Mouse (Mus musculus) regulatory T cell (primary cell): Measurements from ENCODE around the gene Ngfr.

Experiments
- in situ Hi-C: fragments of 300-600 bp; cut with MboI, MseI; formaldehyde crosslinking; loops from one replicate; pipeline ENCODE4 v1.15.1; 2025; ENCODE audit warnings: high pct_unique_total_duplicates

The Ngfr gene

GRCm38 (mm10) chr11:95528231-95528630, 59.3 kb downstream of the Ngfr start:
- in situ Hi-C loops = no loop called here

- in situ Hi-C loops = no loop called here
Observed at GRCm38 (mm10) chr11:95527307-95527706, 60.2 kb downstream of the Ngfr start.

GRCm38 (mm10) chr11:95521563-95521962, 66.0 kb downstream of the Ngfr start:
- in situ Hi-C loops = loop anchor here (5.0 to 25.0 kb wide), 2 partner anchors 124 to 259 kb away; partner anchors contain the start of gene Tac4

GRCm38 (mm10) chr11:95520456-95521072, 67.0 kb downstream of the Ngfr start:
- in situ Hi-C loops = loop anchor here (5.0 to 25.0 kb wide), 2 partner anchors 123 to 258 kb away; partner anchors contain the start of gene Tac4

- in situ Hi-C loops = loop anchor here (5.0 to 25.0 kb wide), 3 partner anchors 123 to 398 kb away; partner anchors contain the start of genes Dlx3 and Tac4
Observed at GRCm38 (mm10) chr11:95519996-95520395, 67.5 kb downstream of the Ngfr start.

GRCm38 (mm10) chr11:95519299-95519698, 68.2 kb downstream of the Ngfr start:
- in situ Hi-C loops = loop anchor here (5.0 to 25.0 kb wide), 2 partner anchors 257 to 397 kb away; partner anchors contain the start of genes Dlx3 and Tac4
